ENCODE assay signal across 9 mouse cellular contexts in the genomic region with DNA sequence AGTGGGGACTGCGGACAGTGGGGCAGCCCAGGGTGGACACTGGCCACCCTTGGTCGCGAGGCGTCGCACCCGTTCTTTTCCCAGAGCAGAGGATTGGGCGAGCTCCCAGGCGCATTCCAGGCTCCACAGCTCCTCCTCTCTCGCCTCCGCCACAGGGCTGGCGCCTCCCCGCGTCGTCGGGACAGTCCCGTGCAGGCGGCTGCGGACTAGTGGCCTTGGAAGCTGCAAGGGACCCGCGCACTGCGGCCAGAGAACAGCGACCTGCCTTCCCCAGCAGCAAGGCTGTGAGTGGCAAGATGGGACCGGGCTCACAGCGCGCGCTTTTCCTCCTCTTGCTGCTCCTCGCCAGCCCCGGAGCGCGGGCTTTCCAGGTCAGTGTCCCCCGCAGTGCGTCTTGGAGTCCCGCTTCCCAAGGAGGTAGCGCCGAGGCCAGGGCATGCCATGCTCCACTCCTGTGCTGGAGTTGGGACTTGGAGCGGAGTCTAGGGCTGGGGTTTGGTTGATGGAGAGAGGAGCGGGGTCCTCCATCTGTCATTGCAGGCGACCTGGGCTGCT. TPM values are rescaled to one million over a fixed set of nuclear protein-coding genes. Genes with fewer than 3 reads are reported as not detected.
DNase-seq lines count a peak whose midpoint lies in the region; ATAC-seq and TF ChIP-seq lines count a peak whose summit lies in the region.
"Had no signal": no experiment of that assay in that cellular context is flagged by ENCODE, and none has a peak within 500 bp of the region (broad histone marks: within the 10 kb centered on the region; RNA-seq: fewer than 3 reads in every experiment).

No protein-coding gene starts in this region.

- 0 out of 2 replicates have a peak, but pooled peaks cover 8% of the 10 kb centered on the region for H3K27me3 ChIP-seq in intestine, embryonic 14.5 days (replicated peaks; ENCODE audit: control insufficient read depth, insufficient read depth, low read length)
- H3K27me3 ChIP-seq in limb, embryonic 15.5 days, result peaks cover 26% of the 10 kb centered on the region
- H3K27me3 ChIP-seq in midbrain, postnatal 0 days (ENCODE audit: insufficient read depth, low read length), result peaks cover 8% of the 10 kb centered on the region

- no peaks in the 10 kb centered on the region for H3K36me3 ChIP-seq in intestine, embryonic 14.5 days (ENCODE audit: control insufficient read depth, insufficient read depth, low read length)
- H3K36me3 ChIP-seq in limb, embryonic 15.5 days, result no peaks in the 10 kb centered on the region
- H3K36me3 ChIP-seq in midbrain, postnatal 0 days (ENCODE audit: insufficient read depth, low read length), result no peaks in the 10 kb centered on the region

- H3K27ac ChIP-seq in intestine, embryonic 14.5 days (ENCODE audit: low read depth), result no peak overlapping the region
- H3K27ac ChIP-seq in limb, embryonic 15.5 days, result peak overlapping the region; percentile 23
- no peak overlapping the region for H3K27ac ChIP-seq in midbrain, postnatal 0 days (ENCODE audit: low read depth, low read length)

- H3K4me3 ChIP-seq in intestine, embryonic 14.5 days (ENCODE audit: low read depth, low read length), result peak overlapping the region; percentile 51
- peak overlapping the region; percentile 52 for H3K4me3 ChIP-seq in limb, embryonic 15.5 days
- peak overlapping the region; percentile 52 for H3K4me3 ChIP-seq in midbrain, postnatal 0 days (ENCODE audit: low read depth, low read length)

- peak; percentile 43 for TF ChIP-seq CTCF in midbrain, postnatal 0 days (IDR thresholded peaks at IDR 0.05)

- 0 out of 2 replicates have a peak, but pooled peaks cover 3% of the 10 kb centered on the region for H3K4me1 ChIP-seq in intestine, embryonic 14.5 days (replicated peaks; ENCODE audit: control insufficient read depth, insufficient read depth, low read length)
- peaks cover 16% of the 10 kb centered on the region for H3K4me1 ChIP-seq in limb, embryonic 15.5 days
- no peaks in the 10 kb centered on the region for H3K4me1 ChIP-seq in midbrain, postnatal 0 days (ENCODE audit: insufficient read depth, low read length)

- peak overlapping the region; percentile 35 for H3K9ac ChIP-seq in intestine, embryonic 14.5 days (ENCODE audit: low read length)
- peak overlapping the region; percentile 54 for H3K9ac ChIP-seq in limb, embryonic 15.5 days
- peak overlapping the region; percentile 50 for H3K9ac ChIP-seq in midbrain, postnatal 0 days (replicated peaks; ENCODE audit: low read length, poor library complexity, severe bottlenecking)

- peak; percentile 75 for ATAC-seq in intestine, embryonic 14.5 days (replicated peaks; ENCODE audit: low FRiP score, low TSS enrichment, low read depth)
- ATAC-seq in limb, embryonic 15.5 days (ENCODE audit: insufficient number of reproducible peaks, low FRiP score, low TSS enrichment, low read depth), result peak; percentile 59; the same call in 1 of the 2 replicates
- ATAC-seq in midbrain, postnatal 0 days (ENCODE audit: low FRiP score), result peak; percentile 62; the same call in 1 of the 2 replicates

- DNase-seq in layer of hippocampus, adult 11-12 months (ENCODE audit: low spot score), result peak; percentile 13
- DNase-seq in layer of hippocampus, adult 18-20 months (ENCODE audit: low spot score in 2 of 2), result no peak
- peak; percentile 83 for DNase-seq in embryo, embryonic 11 days
- peak; percentile 51 to 67 for DNase-seq in gastrocnemius, postnatal 4 days (ENCODE audit: low spot score in 2 of 2)
- DNase-seq in intestine, embryonic 14.5 days (ENCODE audit: low spot score), result peak; percentile 75
- DNase-seq in midbrain, postnatal 0 days (ENCODE audit: low spot score), result peak; percentile 39
- DNase-seq in urinary bladder, postnatal 36 days (ENCODE audit: low spot score in 2 of 2), result peak; percentile 2 to 25

- H3K9me3 ChIP-seq in intestine, embryonic 14.5 days (ENCODE audit: control insufficient read depth, low read length), result no peaks in the 10 kb centered on the region
- no peaks in the 10 kb centered on the region for H3K9me3 ChIP-seq in limb, embryonic 15.5 days
- no peaks in the 10 kb centered on the region for H3K9me3 ChIP-seq in midbrain, postnatal 0 days (ENCODE audit: low read length)

- WGBS in intestine, embryonic 14.5 days, result under 1% methylated on average over 36 of the region's 38 CpGs
- WGBS in limb, embryonic 15.5 days, result under 1% methylated on average over 38 of the region's 38 CpGs
- WGBS in midbrain, postnatal 0 days, result 0% methylated on average over 36 of the region's 38 CpGs

- H3K4me2 ChIP-seq in intestine, embryonic 14.5 days (ENCODE audit: low read length), result peak overlapping the region; percentile 81
- peak overlapping the region; percentile 91 for H3K4me2 ChIP-seq in limb, embryonic 15.5 days
- peak overlapping the region; percentile 97 for H3K4me2 ChIP-seq in midbrain, postnatal 0 days (ENCODE audit: low read depth, low read length, poor library complexity, severe bottlenecking)

RNA-seq across cellular contexts. Expression of gene Fbln7, which starts 1.1 kb away (rescaled TPM):
- 1 to 10 TPM in 1 of 2 experiments, under 1 TPM in 1; 0.71 to 1.1 TPM for total RNA-seq in layer of hippocampus, adult 18-20 months (2021)
- 1 to 10 TPM; 8.5 to 9.0 TPM for total RNA-seq in gastrocnemius, postnatal 4 days (2021)
- polyA plus RNA-seq in intestine, embryonic 14.5 days (2014; fragmentation: Nextera tagmentation; extraction: Ambion mirVana), result 6.4 and 7.0 TPM in 2 replicates
- polyA plus RNA-seq in limb, embryonic 15.5 days (2015; fragmentation: Nextera tagmentation; extraction: Ambion mirVana), result 11.4 and 11.8 TPM in 2 replicates
- 3.2 and 6.3 TPM in 2 replicates for total RNA-seq in midbrain, postnatal 0 days (2014; rRNA removed)
- polyA plus RNA-seq in midbrain, postnatal 0 days (2015; fragmentation: Nextera tagmentation; extraction: Ambion mirVana), result 4.2 and 4.8 TPM in 2 replicates
- total RNA-seq: hematopoietic stem cell, adult 5-6 weeks had no signal

RNA-seq across cellular contexts. Expression of gene Tmem87b, which starts 45.9 kb away (rescaled TPM):
- total RNA-seq in layer of hippocampus, adult 18-20 months (2021), result 10 to 100 TPM; 31.8 to 37.8 TPM
- total RNA-seq in gastrocnemius, postnatal 4 days (2021), result 10 to 100 TPM; 20.5 to 23.0 TPM
- 34.2 and 36.8 TPM in 2 replicates for polyA plus RNA-seq in intestine, embryonic 14.5 days (2014; fragmentation: Nextera tagmentation; extraction: Ambion mirVana)
- polyA plus RNA-seq in limb, embryonic 15.5 days (2015; fragmentation: Nextera tagmentation; extraction: Ambion mirVana), result 29.4 and 31.0 TPM in 2 replicates
- 27.7 and 32.3 TPM in 2 replicates for total RNA-seq in midbrain, postnatal 0 days (2014; rRNA removed)
- polyA plus RNA-seq in midbrain, postnatal 0 days (2015; fragmentation: Nextera tagmentation; extraction: Ambion mirVana), result 34.8 and 35.7 TPM in 2 replicates

Comparison
In these comparisons a context has a peak if more than half of its experiments do, and no peak if none do; other contexts are left out.
1. DNase-seq: peak in layer of hippocampus, adult 11-12 months (single experiment), embryo, embryonic 11 days (single experiment), gastrocnemius, postnatal 4 days (2 of 2), intestine, embryonic 14.5 days (single experiment), midbrain, postnatal 0 days (single experiment) and urinary bladder, postnatal 36 days (2 of 2); none in layer of hippocampus, adult 18-20 months (0 of 2).
2. Peak in every context shown above with its lines, with median percentiles within 50 percentile points of each other: ATAC-seq, H3K4me2 ChIP-seq, H3K4me3 ChIP-seq and H3K9ac ChIP-seq.